Mouse (Mus musculus) ES-E14 (cell line): ENCODE data around the gene Upk3b. TPM values are rescaled to one million over a fixed set of nuclear protein-coding genes. Genes with fewer than 3 reads are reported as not detected.

Experiments used
- DNase-seq: peaks from one replicate; pipeline ENCODE4 v3.0.0-alpha.2; 2013; ENCODE audit warnings: low read depth, low spot score
- H3K27ac ChIP-seq: 2 replicates; pipeline ENCODE4 v1.5.1; 2012; ENCODE audit warnings: low read depth, mild to moderate bottlenecking, low read length, moderate library complexity, mixed read lengths; ENCODE audit not compliant: poor library complexity, insufficient read depth, severe bottlenecking
- H3K36me3 ChIP-seq: 2 replicates; pipeline ENCODE4 v1.6.1; 2012; ENCODE audit warnings: mild to moderate bottlenecking, low read length, moderate library complexity, mixed read lengths; ENCODE audit not compliant: control insufficient read depth, poor library complexity, insufficient read depth, severe bottlenecking
- H3K4me1 ChIP-seq, 2 experiments: fragments of 150-350 bp in 1 of 2; sonication (generic) in 1 of 2; 2 replicates each; pipeline ENCODE4 v1.6.1; 2012; ENCODE audit warnings: low read length in 2 of 2, mild to moderate bottlenecking in 1 of 2, mixed read lengths in 1 of 2; ENCODE audit not compliant: control insufficient read depth in 2 of 2, insufficient read depth in 2 of 2, poor library complexity in 1 of 2
- H3K4me3 ChIP-seq, 2 experiments: fragments of 150-350 bp in 1 of 2; sonication (generic) in 1 of 2; 2 replicates each; pipeline ENCODE4 v1.5.1; 2012; ENCODE audit warnings: low read length in 2 of 2, low read depth in 1 of 2, mild to moderate bottlenecking in 1 of 2, mixed read lengths in 1 of 2; ENCODE audit not compliant: insufficient read depth in 1 of 2, poor library complexity in 1 of 2, severe bottlenecking in 1 of 2
- H3K9ac ChIP-seq: 2 replicates; pipeline ENCODE4 v1.6.1; 2012; ENCODE audit warnings: low read depth, mild to moderate bottlenecking, low read length, mixed read lengths; ENCODE audit not compliant: poor library complexity, insufficient read depth, severe bottlenecking
- H3K9me3 ChIP-seq: fragments of 150-350 bp; sonication (generic); 2 replicates; pipeline ENCODE4 v1.6.1; 2012; ENCODE audit warnings: low read depth, mild to moderate bottlenecking, low read length; ENCODE audit not compliant: control insufficient read depth, insufficient read depth
- CHD2 ChIP-seq: IDR thresholded peaks from 2 replicates; pipeline ENCODE4 v1.6.1; 2014; ENCODE audit warnings: mild to moderate bottlenecking, low read depth, low read length, inconsistent platforms
- HCFC1 ChIP-seq: IDR thresholded peaks from 2 replicates; pipeline ENCODE4 v1.6.1; 2012; ENCODE audit warnings: low read length, inconsistent platforms, borderline replicate concordance; ENCODE audit not compliant: insufficient read depth
- MAFK ChIP-seq: IDR thresholded peaks from 2 replicates; pipeline ENCODE4 v1.6.1; 2014; ENCODE audit warnings: mild to moderate bottlenecking, low read depth, low read length, inconsistent platforms; ENCODE audit not compliant: insufficient read depth
- ZC3H11A ChIP-seq: IDR thresholded peaks from 2 replicates; pipeline ENCODE4 v1.6.1; 2012; ENCODE audit warnings: low read depth, mild to moderate bottlenecking, inconsistent platforms, low read length, borderline replicate concordance
- ZNF384 ChIP-seq: IDR thresholded peaks from 2 replicates; pipeline ENCODE4 v1.6.1; 2012; ENCODE audit warnings: low read depth, low read length, inconsistent platforms
- in situ Hi-C, 2 experiments: fragments of 600-800 bp; cut with MboI; formaldehyde crosslinking; loops; one replicate each; pipeline ENCODE4 v1.15.1; 2025; ENCODE audit warnings: low sequenced_read_pairs in 2 of 2, inconsistent platforms in 1 of 2; ENCODE audit not compliant: unreplicated experiment in 2 of 2
- total RNA-seq: library from RNA; depleted of rRNA; stranded (reverse); fragments of 300-350 nt; gene quantifications from 2 replicates; pipeline ENCODE4 v1.2.3, GENCODE M21; 2012

The Upk3b gene
- total RNA-seq, 1 experiment = 1.6 TPM

DNA sequence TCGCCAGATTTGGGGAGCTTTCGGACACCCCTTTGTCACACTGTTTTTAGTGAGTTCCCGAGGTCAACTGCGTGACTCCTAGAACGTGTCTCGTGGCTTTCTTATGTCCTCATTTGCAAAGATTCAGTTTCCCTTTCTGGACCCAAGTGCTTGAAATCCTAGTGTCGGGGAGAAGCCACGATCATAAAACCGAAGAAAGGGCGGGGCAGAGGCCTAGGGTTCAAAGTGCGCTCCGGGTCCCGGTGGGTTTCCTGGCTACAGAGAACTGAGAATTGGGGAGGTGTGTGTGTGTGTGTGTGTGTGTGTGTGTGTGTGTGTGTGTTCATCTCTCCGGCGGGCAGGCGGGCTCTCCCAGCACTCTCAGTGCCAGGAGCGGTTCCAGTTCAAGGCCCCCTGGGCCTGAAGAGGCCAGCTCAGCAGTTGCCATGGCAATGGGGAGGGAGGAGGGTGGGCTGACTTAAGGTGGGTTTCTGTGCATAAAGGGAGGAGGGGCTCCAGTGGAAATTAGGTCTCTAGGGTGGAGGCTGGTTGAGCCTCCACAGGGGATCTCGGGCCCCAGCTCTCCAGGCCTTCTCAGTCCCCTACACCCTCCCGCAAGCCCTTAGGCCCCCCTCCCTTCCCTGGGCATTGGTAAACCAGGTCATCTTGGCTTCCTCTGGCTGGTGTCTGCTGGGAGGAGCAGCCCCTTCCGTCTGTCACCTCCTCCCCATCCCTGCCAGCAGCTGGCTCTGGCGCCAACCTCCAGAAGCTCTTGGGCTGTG, 46.8 kb downstream of the Upk3b start:
- TF ChIP-seq HCFC1 (no peak), MAFK (0 out of 2 replicates have a peak, but pooled peaks have one; percentile 10), ZNF384 (no peak), ZC3H11A (no peak)
- DNase-seq = no peak
- H3K36me3 ChIP-seq = no peaks in the 10 kb centered on the region
- H3K4me1 ChIP-seq = peaks cover 4 to 24% of the 10 kb centered on the region in 2 experiments; a peak in 3 of 4 replicates
- H3K9me3 ChIP-seq = no peaks in the 10 kb centered on the region
- in situ Hi-C loops = no loop called here
- H3K4me3 ChIP-seq = peak overlapping the region; percentile 63 to 97
- no peak overlapping the region for H3K27ac ChIP-seq
- H3K9ac ChIP-seq = no peak overlapping the region

GRCm38 (mm10) chr5:136086290-136086689, 48.0 kb downstream of the Upk3b start:
- no peaks in the 10 kb centered on the region for H3K9me3 ChIP-seq
- TF ChIP-seq MAFK (no peak), HCFC1 (no peak), CHD2 (no peak), ZC3H11A (no peak), ZNF384 (no peak)
- no peak overlapping the region for H3K27ac ChIP-seq
- no peak for DNase-seq
- in situ Hi-C loops = no loop called here
- no peak overlapping the region for H3K9ac ChIP-seq
- H3K36me3 ChIP-seq = no peaks in the 10 kb centered on the region
- H3K4me1 ChIP-seq = peaks cover 4 to 24% of the 10 kb centered on the region in 2 experiments; a peak in 3 of 4 replicates
- no peak overlapping the region for H3K4me3 ChIP-seq

DNA sequence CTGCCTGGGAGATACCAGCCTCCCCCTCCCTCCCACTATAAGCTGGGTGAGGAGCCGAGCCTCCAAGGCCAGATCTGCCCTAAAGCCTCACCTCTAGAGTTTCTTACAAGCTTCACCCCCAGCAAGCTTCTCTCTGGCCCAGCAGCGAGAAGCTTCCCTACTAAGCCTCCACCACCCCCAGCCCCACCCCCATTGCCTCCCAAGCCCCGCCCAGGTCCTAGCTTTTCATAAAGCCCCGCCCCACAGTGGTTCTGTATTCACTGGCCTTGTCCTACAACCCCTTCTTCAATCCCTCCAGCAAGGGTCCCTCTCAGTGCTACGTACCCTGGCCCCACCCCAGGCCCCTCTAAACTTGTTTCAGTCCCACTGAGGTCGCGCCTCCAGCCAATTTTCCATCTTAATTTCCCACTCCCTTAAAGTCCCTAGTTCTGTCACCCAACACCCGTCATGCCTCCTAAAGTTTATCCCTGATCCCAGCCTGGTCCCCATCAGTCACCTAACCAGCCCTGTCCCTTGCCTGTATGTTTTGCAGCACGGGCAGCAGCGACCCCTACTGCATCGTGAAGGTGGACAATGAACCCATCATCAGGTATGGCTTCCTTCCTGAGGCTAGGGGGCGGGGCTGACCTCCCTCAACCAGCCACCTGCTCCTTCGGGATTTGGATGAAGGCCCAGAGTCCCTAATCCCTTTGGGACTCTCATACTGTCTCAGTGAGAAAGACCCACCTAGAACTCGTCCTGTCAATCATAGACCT, 50.7 kb downstream of the Upk3b start:
- Histone ChIP-seq H3K9me3 (no peaks in the 10 kb centered on the region), H3K9ac (no peak overlapping the region), H3K27ac (no peak overlapping the region), H3K4me1 (peaks cover 4 to 24% of the 10 kb centered on the region in 2 experiments; a peak in 3 of 4 replicates), H3K36me3 (no peaks in the 10 kb centered on the region), H3K4me3 (no peak overlapping the region)
- TF ChIP-seq HCFC1 (no peak), CHD2 (no peak), ZNF384 (no peak), MAFK (no peak), ZC3H11A (no peak)
- in situ Hi-C loops = no loop called here
- DNase-seq = no peak

DNA sequence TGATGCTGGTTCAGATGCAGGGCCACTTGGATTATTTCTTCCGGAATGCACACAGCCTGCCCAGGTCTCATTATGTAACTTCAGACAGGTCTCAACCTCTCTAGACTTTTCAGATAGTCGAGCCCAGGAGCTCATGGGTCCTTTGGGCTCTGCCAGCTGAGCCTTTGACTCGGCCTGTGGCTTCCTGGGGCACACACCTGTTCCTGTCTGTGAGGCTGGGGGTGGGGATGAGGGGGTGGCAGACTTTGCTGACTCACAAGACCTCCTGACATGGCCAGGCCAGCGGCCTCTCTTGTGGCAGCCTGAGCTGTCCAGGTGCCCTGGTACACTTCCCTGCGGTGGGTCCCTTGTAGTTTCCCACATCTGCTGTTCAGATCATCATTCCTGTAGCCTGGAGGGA, 53.6 kb downstream of the Upk3b start:
- DNase-seq = no peak
- no peak for TF ChIP-seq CHD2
- no peak for TF ChIP-seq MAFK
- no peak for TF ChIP-seq ZC3H11A
- no peak for TF ChIP-seq HCFC1

More for the DNA sequence above, 53.6 kb downstream of the Upk3b start:
- Histone ChIP-seq H3K4me3 (no peak overlapping the region), H3K9ac (no peak overlapping the region), H3K4me1 (peaks cover 2 to 15% of the 10 kb centered on the region in 2 experiments; a peak in 3 of 4 replicates), H3K9me3 (no peaks in the 10 kb centered on the region), H3K27ac (no peak overlapping the region), H3K36me3 (no peaks in the 10 kb centered on the region)
- in situ Hi-C loops = no loop called here
